Mouse (Mus musculus): Measurements from ENCODE around the gene Pak1.

DNA sequence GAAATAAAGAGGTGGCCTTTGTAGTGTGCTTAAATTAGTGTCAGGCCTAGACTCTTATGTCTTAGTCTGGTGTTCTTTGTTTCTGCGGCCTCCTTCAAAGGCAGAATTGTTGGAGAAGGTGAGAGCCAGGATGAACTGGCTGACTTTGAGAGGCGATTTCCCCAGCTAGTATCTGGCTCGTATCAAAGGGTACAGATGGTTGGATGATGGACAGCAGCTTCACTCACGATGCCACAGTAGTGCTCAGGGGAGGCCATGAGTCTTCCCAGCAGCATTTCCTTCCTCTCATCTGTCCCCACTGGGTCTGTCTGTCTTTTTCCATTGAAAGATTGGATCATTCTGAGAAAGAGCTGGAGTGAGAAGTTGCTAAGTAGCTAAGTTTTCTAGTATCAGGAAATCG is 79.5 kb downstream of the Pak1 start:
- TF ChIP-seq CTCF (IDR thresholded peaks at IDR 0.05; ENCODE audit: low read depth) (no peak), EP300 (IDR thresholded peaks at IDR 0.05; ENCODE audit: low read depth) (no peak)
